Mouse (Mus musculus) retina, adult 2 months (tissue): ENCODE data around the gene Ebf1.

Source experiments
- DNase-seq: peaks from one replicate; pipeline ENCODE4 v3.0.0-alpha.2; 2012; ENCODE audit warnings: low read depth, low spot score

Ebf1 gene

DNA sequence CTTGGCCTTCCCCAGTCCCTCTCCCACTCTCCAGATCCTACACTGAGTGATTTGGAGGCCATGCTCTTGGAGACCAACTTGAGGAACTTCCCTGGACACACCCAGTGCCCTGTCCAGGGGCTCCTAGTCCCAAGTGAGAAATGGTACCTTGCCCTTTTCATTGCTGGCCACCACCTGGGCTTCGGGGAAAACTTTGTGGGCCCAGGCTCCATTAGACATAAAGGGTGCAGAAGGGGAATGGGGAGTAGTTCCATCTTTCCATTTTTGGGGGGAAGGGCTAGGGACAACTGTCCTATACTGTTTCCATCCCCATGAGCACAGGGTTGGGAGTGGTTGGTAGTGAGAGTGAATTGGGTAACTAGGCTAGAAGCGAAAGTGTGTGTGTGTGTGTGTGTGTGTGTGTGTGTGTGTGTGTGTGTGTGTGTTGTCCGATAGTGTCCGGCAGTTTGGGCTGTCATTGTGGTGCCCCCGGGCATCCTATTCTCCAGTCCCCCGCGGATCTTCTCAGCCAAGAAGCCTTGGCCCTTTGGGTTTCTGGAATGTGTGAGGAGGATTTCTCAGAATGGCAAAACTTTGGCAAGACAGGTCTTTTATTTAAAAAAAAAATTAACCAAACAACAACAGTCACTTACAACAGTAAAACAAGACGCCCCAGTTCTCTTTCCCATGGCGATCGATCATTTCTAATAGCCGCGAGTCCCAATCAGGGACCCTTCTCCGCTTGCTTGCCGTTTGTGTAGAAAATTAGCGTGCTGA is 2.2 kb downstream of the Ebf1 start:
- DNase-seq = no peak

DNA sequence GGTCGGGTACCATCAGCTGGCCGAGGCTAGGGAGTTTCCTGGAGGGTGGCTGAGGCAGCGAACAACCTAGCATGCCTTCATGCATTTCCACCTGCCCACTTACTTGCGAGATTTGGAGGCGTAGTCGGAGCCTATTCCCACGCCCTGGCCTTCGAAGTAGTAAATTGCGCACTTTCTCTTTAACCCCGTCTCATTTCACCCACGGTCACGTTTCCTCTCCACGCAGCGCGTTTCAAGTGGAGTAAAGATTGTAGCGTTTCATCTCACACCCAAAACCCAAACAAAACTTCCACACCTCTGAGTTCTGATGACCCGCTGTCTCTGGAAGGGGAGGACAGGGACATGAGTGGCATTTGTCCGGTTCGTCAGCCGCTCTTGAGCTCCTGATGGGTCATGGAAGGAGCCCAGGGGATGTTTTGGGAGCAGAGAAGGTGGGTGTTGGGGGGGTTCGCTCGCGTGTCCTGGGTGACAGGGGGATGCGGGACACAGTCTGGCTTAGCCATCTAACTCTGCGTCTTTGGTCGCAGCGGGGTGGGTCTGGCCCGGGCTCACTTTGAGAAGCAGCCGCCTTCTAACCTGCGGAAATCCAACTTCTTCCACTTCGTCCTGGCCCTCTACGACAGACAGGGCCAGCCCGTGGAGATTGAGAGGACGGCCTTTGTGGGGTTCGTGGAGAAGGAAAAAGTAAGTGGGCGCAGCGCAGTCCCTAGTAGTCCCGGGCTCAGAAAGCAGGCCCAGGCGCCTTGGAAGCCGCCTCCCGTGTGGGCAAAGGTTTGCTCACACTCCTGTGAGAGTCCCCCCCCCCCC is 3.0 kb downstream of the Ebf1 start:
- no peak for DNase-seq

DNA sequence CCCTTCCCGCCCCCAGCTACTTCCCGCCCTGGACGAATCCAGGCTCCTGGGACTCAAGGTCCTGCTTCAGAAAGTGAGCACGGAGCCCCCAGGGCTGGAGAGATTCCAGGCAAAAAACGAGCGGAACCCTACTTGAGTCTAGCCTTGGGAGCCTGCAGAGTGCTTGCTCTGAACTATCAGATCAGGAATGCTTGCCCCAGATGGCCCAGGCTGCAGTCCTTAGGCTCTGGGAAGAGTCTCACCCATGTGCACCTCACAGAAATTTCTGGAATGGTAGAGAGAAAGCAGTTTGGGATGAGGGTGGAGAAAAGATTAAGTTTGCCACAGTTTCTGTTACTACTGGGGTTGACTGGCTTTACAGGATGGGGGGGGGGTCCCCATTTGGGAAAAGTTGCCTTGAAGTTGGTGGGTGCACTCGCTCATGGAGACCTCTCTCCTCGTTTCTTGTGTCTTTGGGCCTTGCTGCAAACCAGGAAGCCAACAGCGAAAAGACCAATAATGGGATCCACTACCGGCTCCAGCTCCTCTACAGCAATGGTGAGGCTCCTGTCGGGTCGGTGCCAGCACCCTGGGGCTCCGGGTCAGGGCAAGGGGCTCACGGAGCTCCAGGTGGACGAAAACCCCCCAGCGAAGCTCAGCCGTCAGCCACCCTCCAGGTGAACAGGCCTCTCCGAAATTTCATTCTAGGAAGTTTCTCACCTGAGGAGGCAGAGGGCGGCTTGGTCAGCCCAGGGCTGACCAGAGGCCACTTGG is 3.8 kb downstream of the Ebf1 start:
- no peak for DNase-seq

- no peak for DNase-seq
Observed at GRCm38 (mm10) chr11:44621615-44622014, 4.5 kb downstream of the Ebf1 start.

DNA sequence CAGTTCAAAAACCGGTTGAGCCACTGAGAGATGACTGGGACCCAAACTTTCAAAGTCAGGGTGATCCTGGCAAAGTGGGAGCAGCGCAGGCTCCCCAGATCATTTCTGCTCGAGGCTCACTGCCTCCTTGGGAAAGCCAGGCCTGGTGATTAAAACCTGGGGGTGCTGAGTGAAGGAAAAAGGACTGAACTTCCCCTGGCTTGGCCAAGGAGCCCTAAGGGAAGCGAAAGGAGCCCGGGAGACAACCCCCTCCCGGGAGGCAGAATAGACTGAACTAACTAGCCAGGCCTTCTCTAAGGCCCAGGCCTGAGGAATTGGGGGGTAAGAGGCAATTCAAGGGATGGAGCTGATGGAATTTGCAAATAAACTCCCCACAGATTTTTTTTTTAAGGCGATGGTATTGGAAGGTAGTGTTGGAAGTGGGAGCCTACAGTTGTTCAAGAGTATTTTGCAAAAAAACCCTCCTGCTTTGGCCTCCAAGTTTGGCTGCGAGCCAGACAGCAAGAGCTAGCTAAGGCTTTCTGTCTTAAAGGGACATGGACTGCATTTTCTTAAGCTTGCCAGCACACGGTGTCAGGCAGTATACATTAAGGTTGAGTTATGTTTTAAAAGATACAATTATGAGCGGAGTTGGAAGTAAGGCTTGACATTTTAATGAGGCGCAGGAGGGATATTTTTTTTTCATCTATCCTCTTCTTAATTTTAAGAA is 5.1 kb downstream of the Ebf1 start:
- no peak for DNase-seq

GRCm38 (mm10) chr11:44624564-44624963 is 7.4 kb downstream of the Ebf1 start:
- no peak for DNase-seq

DNA sequence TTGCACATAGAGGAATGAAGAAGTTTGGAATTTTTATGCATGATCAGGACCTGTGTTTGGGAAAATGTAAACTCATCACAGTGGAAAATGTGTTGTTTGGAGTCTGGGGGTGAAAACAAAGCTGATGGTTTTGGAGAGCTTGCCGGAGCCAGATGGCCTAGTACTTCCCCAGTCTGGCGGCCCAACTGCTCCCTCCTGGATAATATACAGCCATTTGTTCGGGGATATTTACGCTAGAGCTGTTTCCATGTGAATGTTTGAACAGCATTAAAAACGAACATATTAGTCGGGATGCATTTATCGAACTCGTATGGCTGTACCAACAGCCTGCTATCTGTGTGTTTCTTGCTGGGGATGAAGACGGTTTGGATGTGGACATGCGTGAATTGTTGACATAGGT is 8.9 kb downstream of the Ebf1 start:
- DNase-seq = no peak

DNA sequence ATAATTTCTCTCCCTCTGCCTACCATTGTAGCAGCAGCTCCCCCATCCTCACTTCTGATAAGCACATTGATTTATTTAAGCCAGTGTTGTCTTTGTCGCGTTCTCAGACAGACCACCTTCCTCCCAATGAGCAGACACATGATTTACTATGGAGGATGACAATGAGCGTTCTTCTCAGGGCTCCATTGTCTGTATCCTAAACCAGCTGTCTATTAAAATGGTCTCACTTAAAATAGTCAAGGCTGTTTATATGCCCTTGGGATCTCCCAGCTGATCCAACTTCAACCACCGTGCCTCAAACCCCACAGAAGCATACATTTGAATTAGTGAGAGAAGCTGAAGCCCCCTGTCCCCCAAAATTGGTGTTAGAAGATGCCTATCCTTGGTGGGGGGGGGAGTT is 11.3 kb downstream of the Ebf1 start:
- no peak for DNase-seq

GRCm38 (mm10) chr11:44632064-44632968 is 15.2 kb downstream of the Ebf1 start:
- DNase-seq = no peak

GRCm38 (mm10) chr11:44633001-44633693 is 16.0 kb downstream of the Ebf1 start:
- no peak for DNase-seq

GRCm38 (mm10) chr11:44634552-44635193 is 17.6 kb downstream of the Ebf1 start:
- DNase-seq = no peak

DNA sequence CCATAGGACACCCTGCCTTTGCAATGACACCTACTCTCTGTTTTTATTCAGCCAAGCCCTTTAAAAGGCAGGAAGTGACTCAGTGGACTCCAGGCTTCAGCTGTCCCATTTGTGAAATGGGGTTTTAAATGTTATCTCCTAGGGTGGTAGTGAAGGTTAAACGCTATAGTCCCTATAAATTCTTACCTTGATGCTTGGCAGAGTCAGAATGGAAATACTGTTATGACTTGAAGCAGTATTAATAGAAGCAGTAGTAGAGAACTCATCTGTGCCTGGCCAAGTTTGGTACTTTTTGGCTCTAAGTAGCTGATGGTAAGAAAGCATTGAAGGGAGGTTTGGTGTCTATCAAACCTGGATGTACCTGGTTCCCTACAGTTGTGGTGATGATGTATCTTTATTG is 19.1 kb downstream of the Ebf1 start:
- DNase-seq = no peak

GRCm38 (mm10) chr11:44638193-44638754 is 21.2 kb downstream of the Ebf1 start:
- no peak for DNase-seq

DNA sequence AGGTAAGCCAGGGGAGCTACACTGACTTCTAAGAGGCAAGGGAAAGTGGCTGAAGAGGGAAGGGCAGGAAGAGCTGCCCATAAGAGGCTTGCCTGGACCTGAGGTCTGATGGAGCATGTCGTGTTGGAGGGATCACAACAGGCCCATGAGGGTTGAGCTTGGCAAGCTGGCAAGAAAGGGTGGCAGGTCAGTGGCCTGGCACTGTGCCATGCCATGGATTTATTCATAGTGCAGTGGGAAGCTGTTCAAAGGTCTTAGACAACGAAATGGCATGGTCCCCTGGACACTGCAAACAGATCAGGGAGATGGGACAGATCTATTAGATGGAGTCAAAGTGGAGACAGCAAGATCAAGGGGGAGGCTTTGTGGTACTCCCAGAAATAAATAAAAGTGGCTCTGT is 24.4 kb downstream of the Ebf1 start:
- DNase-seq = no peak

DNA sequence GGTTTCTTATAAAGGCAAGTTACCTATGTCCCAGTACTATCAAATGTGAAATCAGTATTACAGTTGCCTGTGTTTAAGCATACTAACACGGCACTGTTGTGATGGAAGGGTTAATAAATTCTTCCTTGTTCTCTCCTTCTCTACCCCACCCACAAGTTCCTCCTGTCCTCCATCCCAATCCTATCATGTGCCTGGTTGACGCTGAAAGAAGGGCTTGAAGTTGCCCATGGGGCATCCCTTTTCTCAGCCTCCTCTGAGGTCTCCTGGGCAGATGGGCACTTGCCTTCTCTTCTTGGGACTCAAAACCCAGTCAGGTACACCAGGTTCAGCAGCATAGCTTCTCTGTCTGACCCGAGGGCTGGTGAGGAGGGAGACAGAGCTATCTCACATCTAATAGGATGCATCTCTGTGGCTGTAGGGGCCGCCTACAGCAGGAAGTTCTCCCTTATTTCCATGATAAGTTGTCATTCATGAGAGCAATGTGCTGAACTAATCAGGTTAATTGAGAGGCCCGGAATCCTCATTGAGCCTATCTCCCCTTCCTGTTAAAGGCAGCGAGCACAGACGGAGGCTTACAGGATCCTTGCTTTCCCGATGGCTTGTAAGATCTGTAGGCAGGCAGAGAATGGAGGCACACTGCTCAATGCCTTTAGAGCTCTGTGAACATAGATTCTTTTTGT is 37.4 kb downstream of the Ebf1 start:
- no peak for DNase-seq

DNA sequence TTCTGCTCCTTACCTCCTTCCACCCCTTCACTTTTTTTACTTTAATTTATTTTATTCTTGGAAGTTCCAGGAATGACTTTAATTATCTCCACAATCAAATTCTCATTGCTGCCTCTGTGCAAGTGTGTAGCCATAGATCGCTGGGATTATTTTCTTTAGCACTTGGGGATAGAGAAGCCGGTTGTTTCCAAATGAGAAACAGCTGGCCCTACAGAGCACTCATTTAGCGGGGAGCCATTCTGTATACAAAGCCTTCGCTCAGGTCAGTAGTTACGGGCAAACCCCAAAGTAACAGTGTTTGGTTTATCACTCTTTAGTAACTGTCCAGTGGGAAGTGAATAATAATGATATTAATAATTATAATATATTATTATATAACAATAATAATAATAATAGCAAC is 38.4 kb downstream of the Ebf1 start:
- no peak for DNase-seq

DNA sequence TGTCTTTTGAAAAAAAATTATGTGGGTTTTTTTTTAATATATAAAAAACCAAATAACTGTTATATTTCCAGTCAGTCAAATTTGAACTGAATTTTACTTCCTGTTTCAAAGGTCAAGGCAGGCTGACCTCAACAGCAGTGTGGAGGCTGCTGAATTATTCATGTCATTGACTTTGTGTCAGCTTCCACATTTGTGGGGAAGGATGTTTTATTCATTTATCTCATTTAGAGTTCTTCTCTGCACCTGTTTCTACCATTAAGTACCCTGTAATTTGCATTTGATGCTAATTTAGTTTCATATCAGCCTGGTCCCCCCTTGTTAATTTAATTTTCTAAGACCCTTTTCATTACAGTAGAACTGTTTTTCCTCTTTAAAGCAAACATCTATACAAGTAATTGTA is 39.8 kb downstream of the Ebf1 start:
- no peak for DNase-seq

GRCm38 (mm10) chr11:44657833-44658395 is 40.8 kb downstream of the Ebf1 start:
- DNase-seq = no peak
